Mouse (Mus musculus) heart, postnatal 0 days (tissue): ENCODE data around the gene Sdcbp2. TPM values are rescaled to one million over a fixed set of nuclear protein-coding genes. Genes with fewer than 3 reads are reported as not detected.
A peak's percentile ranks its signal among the peaks of the same experiment; 100 is the strongest.

ENCODE experiments used
- ATAC-seq: fragments of 200-750 bp; cut with Nextera tagmentation; 2 replicates; pipeline ENCODE4 v1.8.0; 2017; ENCODE audit warnings: low read depth, moderate number of reproducible peaks, moderate library complexity; ENCODE audit not compliant: insufficient read depth
- DNase-seq: peaks from one replicate; pipeline ENCODE4 v3.0.0-alpha.2; 2016; ENCODE audit warnings: low spot score
- H3K27ac ChIP-seq: fragments of 300-500 bp; sonication (generic); 2 replicates; pipeline ENCODE4 v1.5.1; 2014; ENCODE audit warnings: low read depth, mild to moderate bottlenecking
- H3K27me3 ChIP-seq: fragments of 300-500 bp; sonication (generic); 2 replicates; pipeline ENCODE4 v1.6.1; 2014; ENCODE audit warnings: low read length, mixed read lengths; ENCODE audit not compliant: control insufficient read depth, insufficient read depth
- H3K36me3 ChIP-seq: fragments of 300-500 bp; sonication (generic); replicated peaks from 2 replicates; pipeline ENCODE4 v1.6.1; 2014; ENCODE audit warnings: low read length, mixed read lengths; ENCODE audit not compliant: control insufficient read depth, insufficient read depth
- H3K4me1 ChIP-seq: fragments of 300-500 bp; sonication (generic); 2 replicates; pipeline ENCODE4 v1.6.1; 2014; ENCODE audit warnings: antibody characterized with exemption; ENCODE audit not compliant: control insufficient read depth, insufficient read depth
- H3K4me2 ChIP-seq: fragments of 300-500 bp; sonication (generic); 2 replicates; pipeline ENCODE4 v1.6.1; 2014; ENCODE audit warnings: low read depth, mild to moderate bottlenecking, low read length, moderate library complexity
- H3K4me3 ChIP-seq: fragments of 300-500 bp; sonication (generic); 2 replicates; pipeline ENCODE4 v1.5.1; 2014; ENCODE audit warnings: low read depth, low read length
- H3K9ac ChIP-seq: fragments of 300-500 bp; sonication (generic); replicated peaks from 2 replicates; pipeline ENCODE4 v1.6.1; 2014; ENCODE audit warnings: low read depth, low read length, mixed read lengths
- H3K9me3 ChIP-seq: fragments of 300-500 bp; sonication (generic); replicated peaks from 2 replicates; pipeline ENCODE4 v1.6.1; 2016; ENCODE audit warnings: low read length; ENCODE audit not compliant: control insufficient read depth
- CTCF ChIP-seq: IDR thresholded peaks from 2 replicates; pipeline ENCODE4 v1.5.1; 2016; ENCODE audit warnings: antibody characterized with exemption, control low read depth, low read depth
- EP300 ChIP-seq: IDR thresholded peaks from 2 replicates; pipeline ENCODE4 v1.6.1; 2016; ENCODE audit warnings: antibody characterized with exemption, low read depth
- WGBS: fragments of 180-500 bp; shearing (Covaris S2); extraction: QIAGEN DNeasy Blood & Tissue Kit; methylation state at CpG from one replicate; pipeline ENCODE4 v1.1.7; 2014; 5-methylcytosine and 5-hydroxymethylcytosine counted together
- polyA plus RNA-seq: library from polyadenylated mRNA; unstranded; fragments of >200 nt; fragmentation: Nextera tagmentation; extraction: Ambion mirVana; gene quantifications from 2 replicates; pipeline ENCODE4 v1.2.1, GENCODE M21; 2015
- total RNA-seq: library from RNA; depleted of rRNA; stranded (reverse); fragments of >200 nt; gene quantifications from 2 replicates; pipeline ENCODE4 v1.2.3, GENCODE M21; 2014; ENCODE audit warnings: low replicate concordance

Gene Sdcbp2
- total and polyA plus RNA-seq, 2 experiments from 2014 or later = 1.8 to 8.0 TPM

DNA sequence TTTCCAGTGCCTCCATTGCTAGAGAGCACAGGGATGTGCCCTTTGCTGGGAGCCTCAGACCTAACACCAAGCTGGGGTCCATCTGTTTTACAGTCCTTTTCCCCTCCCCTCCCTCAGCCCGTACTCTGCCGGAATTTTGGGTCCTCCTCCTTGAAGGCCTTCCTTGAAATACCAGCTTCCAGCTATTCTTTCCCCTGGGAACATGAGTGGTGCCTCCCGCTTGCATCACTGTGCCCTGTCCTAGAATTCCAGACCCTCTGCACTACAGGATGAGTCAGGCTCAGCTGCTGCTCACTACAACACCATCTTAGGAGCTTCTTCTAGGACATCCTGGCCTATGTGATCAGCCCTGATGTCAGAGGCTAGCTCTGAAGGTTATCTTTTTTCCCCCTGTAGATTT, 51.4 kb downstream of the Sdcbp2 start:
- WGBS = 47% methylated on average over 3 of the region's 3 CpGs
- H3K27ac ChIP-seq = no peak overlapping the region
- no peak overlapping the region for H3K4me3 ChIP-seq
- H3K36me3 ChIP-seq = no peaks in the 10 kb centered on the region
- no peak for TF ChIP-seq CTCF
- TF ChIP-seq EP300 = no peak
- no peaks in the 10 kb centered on the region for H3K4me1 ChIP-seq
- H3K4me2 ChIP-seq = no peak overlapping the region
- H3K9ac ChIP-seq = no peak overlapping the region
- H3K9me3 ChIP-seq = no peaks in the 10 kb centered on the region
- ATAC-seq = no peak
- no peak for DNase-seq
- H3K27me3 ChIP-seq = no peaks in the 10 kb centered on the region

DNA sequence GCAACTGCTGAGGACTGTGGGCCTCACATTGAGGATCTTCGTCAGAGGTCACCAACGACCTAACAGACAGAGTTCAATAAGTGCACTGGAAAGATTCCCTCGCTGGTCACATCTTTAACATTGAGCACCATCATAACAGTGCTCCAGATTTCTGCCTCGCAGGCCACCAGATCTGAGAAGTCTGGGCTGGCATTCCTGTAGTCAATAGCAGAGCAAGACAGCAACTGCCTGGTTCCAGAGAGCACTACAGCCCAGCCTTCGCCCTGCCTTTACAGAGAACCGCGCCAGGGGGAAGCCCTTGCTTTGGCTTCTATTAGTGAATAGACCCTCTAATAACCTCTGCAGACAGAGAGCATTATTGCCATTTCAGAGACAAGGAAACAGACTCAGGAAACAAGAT, 53.9 kb downstream of the Sdcbp2 start:
- no peaks in the 10 kb centered on the region for H3K9me3 ChIP-seq
- no peaks in the 10 kb centered on the region for H3K4me1 ChIP-seq
- no peak overlapping the region for H3K9ac ChIP-seq
- ATAC-seq = no peak
- H3K4me2 ChIP-seq = no peak overlapping the region
- H3K27me3 ChIP-seq = peaks cover 11% of the 10 kb centered on the region
- no peak overlapping the region for H3K4me3 ChIP-seq
- H3K36me3 ChIP-seq = no peaks in the 10 kb centered on the region
- DNase-seq = no peak
- H3K27ac ChIP-seq = no peak overlapping the region
- WGBS = 82% methylated on average over 7 of the region's 7 CpGs
- TF ChIP-seq CTCF (no peak), EP300 (no peak)

DNA sequence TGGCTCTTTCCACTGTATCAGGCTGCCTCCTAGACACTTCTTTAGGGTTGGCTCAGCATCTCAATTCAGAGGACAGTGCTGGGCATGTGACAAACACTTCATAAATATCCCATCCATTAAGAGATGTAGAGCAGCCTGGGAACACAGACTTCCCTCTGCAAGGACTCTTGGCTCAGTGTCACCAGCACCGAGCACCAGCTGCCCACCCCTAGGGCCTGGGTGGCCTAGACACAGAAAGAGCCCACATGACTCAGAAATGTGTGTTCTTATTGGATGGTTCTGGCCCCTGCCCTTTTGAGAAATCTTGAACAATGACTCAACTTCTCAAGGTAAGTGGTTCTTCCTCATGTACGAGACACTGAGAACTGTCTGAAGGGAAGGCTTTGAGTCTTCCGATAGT, 55.6 kb downstream of the Sdcbp2 start:
- no peaks in the 10 kb centered on the region for H3K36me3 ChIP-seq
- peaks cover 26% of the 10 kb centered on the region for H3K27me3 ChIP-seq
- no peaks in the 10 kb centered on the region for H3K4me1 ChIP-seq
- no peak overlapping the region for H3K9ac ChIP-seq
- TF ChIP-seq CTCF = no peak
- TF ChIP-seq EP300 = no peak
- no peak overlapping the region for H3K27ac ChIP-seq
- no peak overlapping the region for H3K4me3 ChIP-seq
- H3K9me3 ChIP-seq = no peaks in the 10 kb centered on the region
- no peak for DNase-seq
- no peak overlapping the region for H3K4me2 ChIP-seq
- 77% methylated on average over 3 of the region's 3 CpGs for WGBS
- no peak for ATAC-seq

- Histone ChIP-seq H3K4me1 (no peaks in the 10 kb centered on the region), H3K36me3 (no peaks in the 10 kb centered on the region), H3K9ac (no peak overlapping the region), H3K9me3 (no peaks in the 10 kb centered on the region), H3K27me3 (peaks cover 39% of the 10 kb centered on the region), H3K27ac (no peak overlapping the region), H3K4me3 (no peak overlapping the region), H3K4me2 (no peak overlapping the region)
- 67% methylated on average over 7 of the region's 7 CpGs for WGBS
- TF ChIP-seq CTCF (no peak), EP300 (no peak)
- no peak for DNase-seq
- no peak for ATAC-seq
These were observed 56.9 kb downstream of the Sdcbp2 start for GRCm38 (mm10) chr2:151629310-151629709.

DNA sequence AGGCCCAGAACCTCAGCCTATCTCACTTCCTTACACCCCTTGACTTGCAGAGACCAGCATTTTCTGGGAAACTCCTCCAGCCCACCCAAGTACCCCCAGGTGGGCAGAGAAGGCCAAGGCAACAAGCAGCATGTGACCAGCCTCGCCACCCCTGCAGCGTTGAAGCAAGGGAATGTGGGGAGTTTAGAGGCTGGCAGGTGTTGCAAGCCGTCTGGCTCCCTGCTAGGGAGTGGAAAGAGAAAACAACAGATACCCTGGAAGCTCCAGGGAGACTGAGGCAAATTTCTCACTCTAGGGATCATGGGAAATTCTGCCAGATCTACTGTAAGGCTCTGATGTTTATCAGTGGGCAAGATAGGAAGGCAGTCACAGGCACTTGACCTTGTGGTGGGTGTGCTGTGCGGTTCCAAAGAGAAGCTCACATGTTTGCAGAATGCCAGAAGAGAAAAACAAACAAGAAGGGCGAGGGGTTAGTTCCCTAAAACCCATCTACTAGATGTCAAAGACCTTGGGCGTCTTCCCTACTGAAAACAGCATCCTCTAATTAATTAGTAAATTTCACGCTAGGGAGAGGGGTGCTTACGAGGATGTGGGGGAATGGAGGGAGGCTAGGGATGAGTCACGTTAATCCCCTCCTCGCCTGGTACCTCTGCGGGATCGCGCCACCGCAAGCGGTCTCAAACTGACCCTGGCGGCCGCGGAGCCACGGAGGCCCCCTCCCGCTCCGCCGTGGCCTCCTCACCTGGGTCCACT, 59.2 kb downstream of the Sdcbp2 start:
- H3K9me3 ChIP-seq = no peaks in the 10 kb centered on the region
- H3K9ac ChIP-seq = peak overlapping the region; percentile 9
- DNase-seq = no peak
- H3K4me2 ChIP-seq = peak overlapping the region; percentile 90
- ATAC-seq = no peak
- peak overlapping the region; percentile 61 for H3K4me3 ChIP-seq
- no peak overlapping the region for H3K27ac ChIP-seq
- H3K27me3 ChIP-seq = peaks cover 39% of the 10 kb centered on the region
- no peaks in the 10 kb centered on the region for H3K4me1 ChIP-seq
- TF ChIP-seq EP300 (no peak), CTCF (no peak)
- H3K36me3 ChIP-seq = no peaks in the 10 kb centered on the region
- 8% methylated on average over 21 of the region's 22 CpGs for WGBS
